Mouse (Mus musculus): ENCODE data around the gene Icmt. TPM values are rescaled to one million over a fixed set of nuclear protein-coding genes. Genes with fewer than 3 reads are reported as not detected.

Gene Icmt
- polyA plus RNA-seq, 1 experiment from 2014 or later, result 26.7 TPM

DNA sequence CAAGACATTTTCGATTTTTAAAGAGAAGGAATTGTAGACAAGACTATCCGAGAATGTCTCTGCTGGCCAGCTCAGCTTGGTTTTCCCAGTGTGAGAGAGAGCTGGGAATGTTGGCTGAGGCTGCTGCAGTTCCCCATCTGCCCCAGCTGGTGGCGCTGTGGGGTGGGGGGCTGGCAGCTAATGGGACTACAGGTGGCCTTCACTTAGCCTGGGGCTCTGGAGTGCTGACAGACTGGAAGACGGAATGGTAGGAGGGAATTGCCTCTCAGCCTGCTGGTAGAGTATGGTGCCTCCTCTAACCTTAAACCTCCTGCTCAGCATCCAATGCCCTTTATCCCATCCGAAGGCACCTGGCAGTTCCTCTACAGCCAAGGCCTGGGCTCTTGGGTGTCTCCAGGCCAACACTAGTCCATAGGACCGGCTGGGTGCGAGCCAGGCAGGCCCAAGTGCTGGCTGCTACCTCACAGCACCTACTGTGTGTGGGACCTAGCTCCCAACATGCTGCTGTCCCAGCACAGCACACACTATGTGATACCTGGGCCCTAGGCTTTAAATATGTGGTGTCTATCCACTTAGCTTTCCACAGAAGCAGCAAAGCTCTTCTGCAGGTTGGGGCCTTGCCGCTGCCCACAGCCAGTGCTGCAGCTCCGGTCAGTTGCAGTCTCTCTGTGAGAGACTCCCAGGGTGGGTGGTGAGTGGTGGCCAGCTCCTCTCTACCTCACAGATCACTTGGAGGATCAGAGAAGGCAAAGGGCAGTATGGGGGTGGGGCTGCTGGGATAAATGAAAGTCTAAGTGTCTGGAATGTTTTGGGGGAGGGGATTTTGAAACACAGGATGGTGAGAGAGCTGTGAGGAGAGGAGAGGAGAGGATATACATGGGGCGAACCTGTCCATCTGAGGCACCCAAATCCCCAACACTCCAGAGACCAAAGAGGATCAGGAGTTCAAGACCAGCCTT lies 20.4 kb upstream of the Icmt start:
- no peak overlapping the region for H3K4me2 ChIP-seq (replicated peaks)
- peaks cover 48% of the 10 kb centered on the region for H3K4me1 ChIP-seq
- H3K27ac ChIP-seq (replicated peaks), result no peak overlapping the region
- H3K4me3 ChIP-seq (replicated peaks), result no peak overlapping the region
- no peaks in the 10 kb centered on the region for H3K9me3 ChIP-seq (replicated peaks)
- no peak overlapping the region for H3K9ac ChIP-seq
- peaks cover 4% of the 10 kb centered on the region; the same call in 1 of the 2 replicates for H3K36me3 ChIP-seq
- peaks cover 28% of the 10 kb centered on the region for H3K27me3 ChIP-seq
- WGBS, result 51% methylated on average over 10 of the region's 10 CpGs
- no peak for ATAC-seq (ENCODE audit: insufficient number of reproducible peaks, low FRiP score, low TSS enrichment, low read depth)

DNA sequence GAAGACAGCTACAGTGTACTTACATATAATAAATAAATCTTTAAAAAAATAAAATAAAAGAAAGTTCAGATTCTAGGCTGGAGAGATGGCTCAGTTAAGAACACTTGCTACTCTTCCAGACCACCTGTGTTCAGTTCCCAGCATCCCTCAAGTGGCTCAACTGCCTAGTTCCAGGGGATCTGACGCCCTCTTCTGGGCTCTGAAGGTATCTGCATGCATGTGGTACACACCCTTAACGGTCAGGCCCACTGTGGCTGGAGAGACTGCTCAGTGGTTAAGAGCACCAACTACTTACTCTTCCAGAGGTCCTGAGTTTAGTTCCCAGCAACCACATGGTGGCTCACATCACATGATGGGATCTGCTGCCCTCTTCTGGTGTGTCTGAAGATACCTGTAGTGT lies 19.1 kb upstream of the Icmt start:
- Histone ChIP-seq H3K4me2 (replicated peaks) (no peak overlapping the region), H3K4me1 (peaks cover 40% of the 10 kb centered on the region), H3K27ac (replicated peaks) (no peak overlapping the region), H3K36me3 (peaks cover 8% of the 10 kb centered on the region; the same call in 1 of the 2 replicates), H3K9ac (no peak overlapping the region), H3K9me3 (replicated peaks) (no peaks in the 10 kb centered on the region), H3K4me3 (replicated peaks) (no peak overlapping the region), H3K27me3 (peaks cover 41% of the 10 kb centered on the region)
- WGBS, result 69% methylated on average over 2 of the region's 2 CpGs
- no peak for ATAC-seq (ENCODE audit: insufficient number of reproducible peaks, low FRiP score, low TSS enrichment, low read depth)

DNA sequence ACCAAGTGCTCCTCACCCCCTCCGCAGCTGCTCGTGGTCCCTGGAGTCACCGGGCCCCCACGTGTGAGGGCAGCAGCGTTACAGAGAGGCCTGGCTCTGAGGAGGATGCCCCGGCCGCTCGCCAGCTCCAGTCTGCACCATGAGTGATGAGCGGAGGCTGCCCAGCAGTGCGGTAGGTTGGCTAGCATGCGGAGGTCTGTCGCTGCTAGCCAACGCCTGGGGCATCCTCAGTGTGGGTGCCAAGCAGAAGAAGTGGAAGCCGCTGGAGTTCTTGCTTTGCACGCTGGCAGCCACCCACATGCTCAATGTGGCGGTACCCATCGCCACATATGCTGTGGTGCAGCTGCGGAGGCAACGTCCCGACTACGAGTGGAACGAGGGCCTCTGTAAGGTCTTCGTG lies 18.0 kb upstream of the Icmt start:
- Histone ChIP-seq H3K27ac (replicated peaks) (no peak overlapping the region), H3K4me2 (replicated peaks) (no peak overlapping the region), H3K9me3 (replicated peaks) (no peaks in the 10 kb centered on the region), H3K4me1 (peaks cover 38% of the 10 kb centered on the region), H3K36me3 (peaks cover 8% of the 10 kb centered on the region; the same call in 1 of the 2 replicates), H3K27me3 (peaks cover 51% of the 10 kb centered on the region), H3K9ac (no peak overlapping the region), H3K4me3 (replicated peaks) (no peak overlapping the region)
- 85% methylated on average over 23 of the region's 23 CpGs for WGBS
- ATAC-seq (ENCODE audit: insufficient number of reproducible peaks, low FRiP score, low TSS enrichment, low read depth), result no peak

DNA sequence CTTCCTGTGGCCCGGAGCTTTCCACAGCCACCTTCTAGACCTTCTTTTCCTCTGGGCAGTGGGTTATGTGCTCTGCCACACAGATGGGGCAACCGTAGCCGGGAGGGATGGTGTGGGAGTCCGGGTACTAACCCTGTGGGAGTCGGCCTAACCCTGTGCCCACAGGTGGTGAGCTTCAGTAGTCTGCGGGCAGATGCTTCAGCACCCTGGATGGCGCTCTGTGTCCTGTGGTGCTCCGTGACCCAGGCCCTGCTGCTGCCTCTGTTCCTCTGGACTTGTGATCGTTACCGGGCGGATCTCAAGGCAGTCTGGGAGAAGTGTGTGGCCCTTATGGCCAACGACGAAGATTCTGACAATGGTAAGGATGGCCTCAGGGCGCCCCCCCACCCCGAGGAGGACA lies 15.4 kb upstream of the Icmt start:
- peaks cover 69% of the 10 kb centered on the region for H3K27me3 ChIP-seq
- peaks cover 24% of the 10 kb centered on the region for H3K4me1 ChIP-seq
- peaks cover 8% of the 10 kb centered on the region; the same call in 1 of the 2 replicates for H3K36me3 ChIP-seq
- H3K27ac ChIP-seq (replicated peaks), result no peak overlapping the region
- ATAC-seq (ENCODE audit: insufficient number of reproducible peaks, low FRiP score, low TSS enrichment, low read depth), result no peak
- no peak overlapping the region for H3K9ac ChIP-seq
- no peaks in the 10 kb centered on the region for H3K9me3 ChIP-seq (replicated peaks)
- WGBS, result 46% methylated on average over 15 of the region's 15 CpGs
- H3K4me3 ChIP-seq (replicated peaks), result no peak overlapping the region
- no peak overlapping the region for H3K4me2 ChIP-seq (replicated peaks)

DNA sequence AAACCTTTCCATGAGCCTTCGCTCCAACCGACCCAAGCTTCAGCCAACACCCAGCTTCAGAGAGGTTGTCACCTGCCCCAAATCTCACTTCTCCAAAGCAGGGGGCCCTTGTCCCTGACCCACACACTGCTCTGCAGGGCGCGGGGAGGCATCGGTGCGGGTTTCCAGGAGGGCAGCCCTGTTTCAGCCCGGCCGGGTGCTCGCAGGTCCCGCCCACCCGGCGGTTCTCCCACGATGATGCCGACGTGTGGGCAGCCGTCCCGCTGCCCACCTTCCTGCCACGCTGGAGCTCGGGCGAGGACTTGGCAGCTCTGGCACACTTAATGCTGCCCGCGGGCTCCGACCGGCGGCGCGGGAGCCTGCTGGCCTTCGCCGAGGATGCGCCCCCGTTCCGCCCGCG lies 14.3 kb upstream of the Icmt start:
- peak overlapping the region; percentile 36 for H3K4me3 ChIP-seq (replicated peaks)
- no peaks in the 10 kb centered on the region for H3K9me3 ChIP-seq (replicated peaks)
- ATAC-seq (ENCODE audit: insufficient number of reproducible peaks, low FRiP score, low TSS enrichment, low read depth), result 0 out of 2 replicates have a peak, but pooled peaks have one; percentile 1
- H3K27me3 ChIP-seq, result peaks cover 80% of the 10 kb centered on the region
- 17% methylated on average over 31 of the region's 34 CpGs for WGBS
- no peak overlapping the region for H3K9ac ChIP-seq
- H3K4me2 ChIP-seq (replicated peaks), result peak overlapping the region; percentile 62
- H3K27ac ChIP-seq (replicated peaks), result no peak overlapping the region
- H3K36me3 ChIP-seq, result peaks cover 8% of the 10 kb centered on the region; the same call in 1 of the 2 replicates
- H3K4me1 ChIP-seq, result peaks cover 24% of the 10 kb centered on the region

DNA sequence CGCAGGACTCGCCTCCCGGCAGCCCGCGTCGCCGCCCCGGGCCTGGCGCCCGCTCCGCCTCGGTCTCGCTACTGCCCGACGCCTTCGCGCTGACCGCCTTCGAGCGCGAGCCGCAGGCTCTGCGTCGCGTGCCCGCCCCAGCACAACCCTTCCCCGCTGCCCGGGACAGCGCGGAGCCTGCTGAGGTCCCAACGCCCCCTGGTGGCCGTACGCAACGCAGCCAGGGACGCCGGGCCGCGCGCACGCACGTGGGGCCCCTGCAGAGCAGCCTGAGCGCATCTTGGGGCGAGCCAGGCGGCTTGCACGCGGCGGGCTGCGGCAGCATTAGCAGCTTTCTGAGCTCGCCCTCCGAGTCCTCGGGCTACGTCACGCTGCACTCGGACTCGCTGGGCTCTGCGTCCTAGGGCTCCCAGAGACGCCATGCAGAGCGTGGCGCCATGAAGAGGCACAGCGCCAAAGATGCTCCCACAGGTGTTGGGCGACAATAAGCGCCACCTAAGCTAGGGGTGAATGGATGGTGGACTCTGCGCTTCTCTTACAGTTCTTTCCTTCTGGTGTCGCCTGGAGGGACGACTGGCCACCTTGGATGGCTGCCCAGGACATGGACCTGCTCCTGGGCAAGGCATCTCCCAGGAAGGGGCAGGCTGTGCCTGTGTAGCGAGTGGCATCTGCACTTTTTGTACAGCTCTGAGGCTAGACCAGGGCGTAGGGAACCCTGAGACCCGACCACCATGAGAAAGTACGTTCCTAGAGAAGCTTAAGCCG lies 13.7 kb upstream of the Icmt start:
- Histone ChIP-seq H3K27ac (replicated peaks) (no peak overlapping the region), H3K27me3 (peaks cover 87% of the 10 kb centered on the region), H3K4me2 (replicated peaks) (peak overlapping the region; percentile 62), H3K36me3 (peaks cover 8% of the 10 kb centered on the region; the same call in 1 of the 2 replicates), H3K9me3 (replicated peaks) (no peaks in the 10 kb centered on the region), H3K4me1 (peaks cover 24% of the 10 kb centered on the region), H3K4me3 (replicated peaks) (peak overlapping the region; percentile 36), H3K9ac (no peak overlapping the region)
- peak; percentile 79 for ATAC-seq (ENCODE audit: insufficient number of reproducible peaks, low FRiP score, low TSS enrichment, low read depth)
- WGBS, result 5% methylated on average over 70 of the region's 70 CpGs

DNA sequence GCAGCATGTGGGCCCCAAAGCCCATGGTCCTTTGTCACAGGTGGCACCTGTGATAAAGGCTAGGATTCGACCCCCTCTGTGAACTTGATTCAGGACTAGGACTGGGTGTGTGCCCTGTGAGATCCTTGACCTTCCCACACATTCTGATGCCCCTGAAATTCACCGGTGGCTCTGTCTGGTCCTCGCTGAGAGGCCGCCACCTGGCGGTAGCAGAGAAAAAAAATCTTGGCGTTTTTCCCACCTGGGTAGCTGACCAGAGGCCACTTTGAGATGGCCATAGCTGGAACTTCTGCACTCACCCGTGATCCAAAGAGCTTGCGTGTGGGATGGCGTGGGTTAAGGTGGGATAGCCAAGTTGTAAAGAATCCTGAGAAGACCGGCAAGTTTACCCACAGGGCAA lies 11.5 kb upstream of the Icmt start:
- ATAC-seq (ENCODE audit: insufficient number of reproducible peaks, low FRiP score, low TSS enrichment, low read depth), result no peak
- Histone ChIP-seq H3K27ac (replicated peaks) (no peak overlapping the region), H3K4me3 (replicated peaks) (no peak overlapping the region), H3K4me2 (replicated peaks) (no peak overlapping the region), H3K36me3 (peaks cover 8% of the 10 kb centered on the region; the same call in 1 of the 2 replicates), H3K4me1 (peaks cover 29% of the 10 kb centered on the region), H3K9ac (no peak overlapping the region), H3K27me3 (peaks cover 91% of the 10 kb centered on the region), H3K9me3 (replicated peaks) (no peaks in the 10 kb centered on the region)
- WGBS, result 2% methylated on average over 10 of the region's 10 CpGs

DNA sequence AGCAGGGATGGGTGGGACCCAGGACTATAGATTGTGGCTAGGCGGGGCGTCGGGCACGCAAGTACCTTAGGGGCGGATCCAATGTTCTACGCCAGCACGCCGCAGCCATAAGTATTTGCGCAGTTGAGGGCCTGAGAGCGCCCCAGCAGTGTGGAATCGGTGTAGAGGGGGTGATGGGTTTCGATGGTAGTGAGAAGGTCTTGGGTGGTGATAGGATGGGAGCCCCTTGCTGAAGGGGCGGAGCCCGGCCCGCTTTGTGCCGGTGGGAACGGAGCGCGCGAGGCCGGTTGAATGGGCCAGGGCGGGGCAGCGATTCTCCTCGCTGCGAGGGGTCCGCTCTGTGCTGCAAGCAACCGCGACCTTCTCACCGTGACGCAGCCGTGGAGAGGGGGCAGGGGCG lies 10.8 kb upstream of the Icmt start:
- peak overlapping the region; percentile 25 for H3K4me3 ChIP-seq (replicated peaks)
- peaks cover 35% of the 10 kb centered on the region for H3K4me1 ChIP-seq
- 2% methylated on average over 32 of the region's 32 CpGs for WGBS
- no peak for ATAC-seq (ENCODE audit: insufficient number of reproducible peaks, low FRiP score, low TSS enrichment, low read depth)
- H3K27ac ChIP-seq (replicated peaks), result no peak overlapping the region
- H3K36me3 ChIP-seq, result peaks cover 4% of the 10 kb centered on the region; the same call in 1 of the 2 replicates
- H3K27me3 ChIP-seq, result peaks cover 91% of the 10 kb centered on the region
- peak overlapping the region; percentile 46 for H3K4me2 ChIP-seq (replicated peaks)
- H3K9me3 ChIP-seq (replicated peaks), result no peaks in the 10 kb centered on the region
- no peak overlapping the region for H3K9ac ChIP-seq

DNA sequence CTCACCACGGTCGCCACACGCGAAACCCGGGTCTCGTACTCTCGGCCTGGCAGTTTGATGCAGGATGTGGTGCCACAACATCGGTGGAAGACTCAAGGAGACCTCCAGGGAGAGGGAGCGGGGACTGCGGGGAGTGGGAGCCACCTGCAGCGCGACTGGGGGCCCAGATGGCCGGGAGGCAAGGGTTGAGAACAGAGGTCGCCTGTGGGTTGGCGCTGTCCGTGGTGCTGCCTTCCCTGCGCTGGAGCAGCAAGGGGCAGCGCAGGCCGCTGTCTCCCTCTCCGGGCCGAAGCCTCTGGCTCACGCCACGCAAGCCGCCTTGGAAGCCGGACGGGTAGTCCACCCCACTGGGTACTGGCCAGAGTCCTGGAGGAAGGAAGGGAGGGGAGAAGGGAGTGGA lies 10.1 kb upstream of the Icmt start:
- no peaks in the 10 kb centered on the region for H3K9me3 ChIP-seq (replicated peaks)
- ATAC-seq (ENCODE audit: insufficient number of reproducible peaks, low FRiP score, low TSS enrichment, low read depth), result no peak
- peak overlapping the region; percentile 46; the same call in 1 of the 2 replicates for H3K4me2 ChIP-seq (replicated peaks)
- H3K27me3 ChIP-seq, result peaks cover 91% of the 10 kb centered on the region
- H3K4me1 ChIP-seq, result peaks cover 35% of the 10 kb centered on the region
- WGBS, result 4% methylated on average over 26 of the region's 26 CpGs
- H3K27ac ChIP-seq (replicated peaks), result no peak overlapping the region
- no peak overlapping the region for H3K9ac ChIP-seq
- peaks cover 4% of the 10 kb centered on the region; the same call in 1 of the 2 replicates for H3K36me3 ChIP-seq
- no peak overlapping the region for H3K4me3 ChIP-seq (replicated peaks)

DNA sequence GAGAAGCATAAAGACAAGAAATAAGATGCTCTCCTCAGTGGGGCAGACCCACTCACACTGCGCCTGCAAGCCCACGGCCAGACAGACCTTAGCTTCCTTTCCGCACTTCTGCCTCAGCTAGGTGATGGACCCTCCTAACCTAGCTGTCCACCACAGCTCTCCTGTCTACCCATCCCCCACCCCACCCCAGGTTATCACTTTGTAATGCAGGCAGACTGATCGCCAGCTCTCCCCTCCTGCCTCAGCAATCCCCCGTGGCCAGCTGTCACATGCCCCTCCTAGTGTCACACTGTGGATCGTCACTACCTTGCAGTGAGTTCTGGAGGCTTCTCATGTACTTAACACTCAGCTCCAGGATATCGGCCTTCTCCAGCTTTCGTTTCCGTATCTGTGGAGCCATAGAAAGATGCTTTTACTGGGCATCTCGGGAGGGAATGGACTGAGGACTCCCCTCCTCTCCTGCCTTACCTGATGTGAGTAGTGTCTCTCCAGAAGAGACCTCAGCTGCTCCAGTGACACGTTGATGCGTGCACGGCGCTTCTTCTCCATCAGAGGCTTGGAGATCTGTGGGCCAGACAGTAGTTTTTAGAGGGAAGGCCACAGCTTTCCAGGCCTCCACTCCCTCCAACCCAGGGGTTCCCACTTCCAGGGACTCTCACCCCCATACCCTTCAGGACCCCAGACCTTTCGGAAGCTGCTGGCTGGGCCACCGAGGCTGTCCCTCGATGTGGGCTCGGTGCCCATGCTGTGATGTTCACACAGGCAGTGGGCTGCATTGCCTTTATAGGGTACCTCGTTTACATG lies 9.5 kb upstream of the Icmt start:
- no peak overlapping the region for H3K27ac ChIP-seq (replicated peaks)
- no peak overlapping the region for H3K4me2 ChIP-seq (replicated peaks)
- no peaks in the 10 kb centered on the region for H3K36me3 ChIP-seq
- no peaks in the 10 kb centered on the region for H3K9me3 ChIP-seq (replicated peaks)
- H3K4me3 ChIP-seq (replicated peaks), result no peak overlapping the region
- peaks cover 91% of the 10 kb centered on the region for H3K27me3 ChIP-seq
- WGBS, result 12% methylated on average over 19 of the region's 19 CpGs
- no peak overlapping the region for H3K9ac ChIP-seq
- H3K4me1 ChIP-seq, result peaks cover 35% of the 10 kb centered on the region
- ATAC-seq (ENCODE audit: insufficient number of reproducible peaks, low FRiP score, low TSS enrichment, low read depth), result no peak
